Mouse (Mus musculus): ENCODE results near the gene Noc3l. TPM values are rescaled to one million over a fixed set of nuclear protein-coding genes. Genes with fewer than 3 reads are reported as not detected.

The Noc3l gene
- total RNA-seq, 2 experiments from 2014 or later = 13.4 to 14.6 TPM

DNA sequence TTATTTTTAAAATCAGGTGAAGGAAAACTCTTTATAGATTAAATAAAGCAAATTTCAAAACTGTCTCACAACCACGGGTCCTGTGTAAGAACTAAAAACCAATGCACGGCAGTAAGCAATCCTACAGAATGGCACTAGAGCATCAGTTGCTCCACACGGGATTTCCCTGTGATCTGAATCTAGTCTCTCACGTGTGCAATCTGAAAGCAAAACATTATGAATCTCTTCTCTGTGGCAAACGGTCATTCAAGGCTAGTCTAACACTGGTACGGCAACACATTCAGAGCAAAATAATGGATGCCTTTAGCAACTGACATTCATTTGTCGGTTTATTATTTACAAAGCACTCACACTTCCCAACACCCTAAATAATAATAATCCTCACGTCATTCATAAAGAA, 846 bp downstream of the Noc3l start:
- intact Hi-C loops (cut with DNase I) = no loop called here
- no peak for DNase-seq (ENCODE audit: extremely low spot score in 1 of 2, low spot score in 2 of 2)
- TF ChIP-seq CTCF (IDR thresholded peaks at IDR 0.05) = no peak
- no peak overlapping the region for H3K27ac ChIP-seq
- peak overlapping the region; percentile 93 for H3K4me3 ChIP-seq

GRCm38 (mm10) chr19:38798801-38799200, 20.2 kb downstream of the Noc3l start:
- H3K27ac ChIP-seq = no peak overlapping the region
- no peak overlapping the region for H3K4me3 ChIP-seq
- DNase-seq (ENCODE audit: extremely low spot score in 1 of 2, low spot score in 2 of 2) = no peak
- intact Hi-C loops (cut with DNase I) = no loop called here
- TF ChIP-seq CTCF (IDR thresholded peaks at IDR 0.05) = no peak

- no peak for TF ChIP-seq CTCF (IDR thresholded peaks at IDR 0.05)
- no peak overlapping the region for H3K27ac ChIP-seq
- no peak overlapping the region for H3K4me3 ChIP-seq
- peak; percentile 19 to 24 for DNase-seq (ENCODE audit: extremely low spot score in 1 of 2, low spot score in 2 of 2)
- intact Hi-C loops (cut with DNase I) = no loop called here
Measured at GRCm38 (mm10) chr19:38798291-38798690, 20.7 kb downstream of the Noc3l start.

GRCm38 (mm10) chr19:38796546-38796945, 22.5 kb downstream of the Noc3l start:
- Histone ChIP-seq H3K4me3 (no peak overlapping the region), H3K27ac (no peak overlapping the region)
- no peak for DNase-seq (ENCODE audit: extremely low spot score in 1 of 2, low spot score in 2 of 2)
- intact Hi-C loops (cut with DNase I) = no loop called here
- no peak for TF ChIP-seq CTCF (IDR thresholded peaks at IDR 0.05)

GRCm38 (mm10) chr19:38793563-38794045, 25.4 kb downstream of the Noc3l start:
- DNase-seq (ENCODE audit: extremely low spot score in 1 of 2, low spot score in 2 of 2) = no peak
- TF ChIP-seq CTCF (IDR thresholded peaks at IDR 0.05) = no peak
- intact Hi-C loops (cut with DNase I) = no loop called here

GRCm38 (mm10) chr19:38787756-38788155, 31.3 kb downstream of the Noc3l start:
- intact Hi-C loops (cut with DNase I) = no loop called here
- DNase-seq (ENCODE audit: extremely low spot score in 1 of 2, low spot score in 2 of 2) = no peak
- no peak for TF ChIP-seq CTCF (IDR thresholded peaks at IDR 0.05)
- Histone ChIP-seq H3K4me3 (no peak overlapping the region), H3K27ac (no peak overlapping the region)

More at GRCm38 (mm10) chr19:38793563-38794045, 25.4 kb downstream of the Noc3l start:
- H3K27ac ChIP-seq = no peak overlapping the region
- no peak overlapping the region for H3K4me3 ChIP-seq

DNA sequence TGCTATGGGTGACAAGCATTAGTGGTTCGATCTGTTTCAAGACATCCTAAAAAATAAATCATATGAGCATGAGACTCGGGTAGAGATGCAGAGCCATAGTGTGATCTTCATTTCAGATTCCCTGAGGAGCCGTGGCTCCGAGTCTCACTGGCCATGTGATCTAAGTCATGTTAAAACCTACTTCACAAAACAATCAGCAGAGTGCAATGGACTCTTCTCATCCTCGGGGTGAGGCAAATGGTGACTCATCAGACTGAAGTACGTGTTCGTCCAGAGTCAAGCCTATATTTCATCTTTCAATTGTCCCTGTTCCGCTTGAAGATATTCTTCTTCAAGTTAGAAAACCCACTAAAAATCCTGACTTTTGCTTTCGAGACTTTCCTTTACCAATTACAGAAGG, 35.5 kb downstream of the Noc3l start:
- Histone ChIP-seq H3K27ac (no peak overlapping the region), H3K4me3 (no peak overlapping the region)
- DNase-seq (ENCODE audit: extremely low spot score in 1 of 2, low spot score in 2 of 2) = no peak
- no peak for TF ChIP-seq CTCF (IDR thresholded peaks at IDR 0.05)
- intact Hi-C loops (cut with DNase I) = no loop called here

- DNase-seq (ENCODE audit: extremely low spot score in 1 of 2, low spot score in 2 of 2) = peak; percentile 20 to 29
- TF ChIP-seq CTCF (IDR thresholded peaks at IDR 0.05) = no peak
- Histone ChIP-seq H3K27ac (no peak overlapping the region), H3K4me3 (no peak overlapping the region)
- intact Hi-C loops (cut with DNase I) = no loop called here
Measured at GRCm38 (mm10) chr19:38778805-38779204, 40.2 kb downstream of the Noc3l start.

GRCm38 (mm10) chr19:38775548-38775947, 43.5 kb downstream of the Noc3l start:
- TF ChIP-seq CTCF (IDR thresholded peaks at IDR 0.05) = peak; percentile 75
- intact Hi-C loops (cut with DNase I) = loop anchor here (1.0 kb wide), 1 partner anchor 209 kb away; no protein-coding TSS in a partner anchor
- peak; percentile 47 to 57 for DNase-seq (ENCODE audit: extremely low spot score in 1 of 2, low spot score in 2 of 2)
- Histone ChIP-seq H3K27ac (no peak overlapping the region), H3K4me3 (no peak overlapping the region)

DNA sequence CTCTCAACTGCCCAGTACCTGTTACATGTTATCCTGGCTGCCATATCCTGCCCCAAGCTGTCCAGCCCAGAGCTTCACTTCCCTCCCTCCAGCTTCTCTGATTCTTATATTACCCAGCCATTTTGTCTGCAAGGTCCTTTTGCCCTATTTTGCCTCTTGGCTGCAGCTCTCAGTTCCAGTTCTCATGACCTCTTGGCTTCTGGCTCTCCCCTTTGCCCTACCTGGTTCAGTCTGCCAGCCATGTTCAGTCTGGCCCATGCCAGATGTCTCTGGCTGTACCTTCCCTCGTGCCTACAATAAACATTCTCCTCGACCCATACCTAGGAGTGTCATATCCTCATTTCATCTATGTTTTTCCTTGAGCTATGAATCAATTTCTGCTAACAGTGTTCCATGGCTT, 52.7 kb downstream of the Noc3l start:
- intact Hi-C loops (cut with DNase I) = no loop called here

DNA sequence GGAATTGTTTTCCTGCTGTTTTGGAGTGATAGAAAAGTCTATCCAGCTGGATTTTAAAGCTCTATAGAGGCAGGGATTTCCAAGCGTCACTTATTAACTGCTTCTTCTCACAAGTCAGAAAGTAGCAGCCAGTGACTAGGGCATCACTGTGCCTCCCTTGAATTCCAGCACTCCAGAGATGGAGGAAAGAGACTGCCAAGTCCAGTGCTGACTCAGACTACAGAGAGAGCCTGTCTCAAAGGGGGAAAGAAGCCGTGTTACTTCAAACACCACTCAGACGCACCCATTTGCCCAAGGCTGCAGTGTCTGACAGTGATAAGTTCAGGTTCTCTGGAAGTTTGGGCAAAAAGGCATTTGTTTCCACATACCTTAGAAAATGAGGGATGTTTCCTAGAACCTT, 58.6 kb downstream of the Noc3l start:
- no peak for TF ChIP-seq CTCF (IDR thresholded peaks at IDR 0.05)
- Histone ChIP-seq H3K4me3 (no peak overlapping the region), H3K27ac (no peak overlapping the region)
- DNase-seq (ENCODE audit: extremely low spot score in 1 of 2, low spot score in 2 of 2) = no peak
- intact Hi-C loops (cut with DNase I) = no loop called here

More for the DNA sequence above, 52.7 kb downstream of the Noc3l start:
- no peak for DNase-seq (ENCODE audit: extremely low spot score in 1 of 2, low spot score in 2 of 2)
- TF ChIP-seq CTCF (IDR thresholded peaks at IDR 0.05) = no peak
- H3K4me3 ChIP-seq = no peak overlapping the region
- no peak overlapping the region for H3K27ac ChIP-seq

DNA sequence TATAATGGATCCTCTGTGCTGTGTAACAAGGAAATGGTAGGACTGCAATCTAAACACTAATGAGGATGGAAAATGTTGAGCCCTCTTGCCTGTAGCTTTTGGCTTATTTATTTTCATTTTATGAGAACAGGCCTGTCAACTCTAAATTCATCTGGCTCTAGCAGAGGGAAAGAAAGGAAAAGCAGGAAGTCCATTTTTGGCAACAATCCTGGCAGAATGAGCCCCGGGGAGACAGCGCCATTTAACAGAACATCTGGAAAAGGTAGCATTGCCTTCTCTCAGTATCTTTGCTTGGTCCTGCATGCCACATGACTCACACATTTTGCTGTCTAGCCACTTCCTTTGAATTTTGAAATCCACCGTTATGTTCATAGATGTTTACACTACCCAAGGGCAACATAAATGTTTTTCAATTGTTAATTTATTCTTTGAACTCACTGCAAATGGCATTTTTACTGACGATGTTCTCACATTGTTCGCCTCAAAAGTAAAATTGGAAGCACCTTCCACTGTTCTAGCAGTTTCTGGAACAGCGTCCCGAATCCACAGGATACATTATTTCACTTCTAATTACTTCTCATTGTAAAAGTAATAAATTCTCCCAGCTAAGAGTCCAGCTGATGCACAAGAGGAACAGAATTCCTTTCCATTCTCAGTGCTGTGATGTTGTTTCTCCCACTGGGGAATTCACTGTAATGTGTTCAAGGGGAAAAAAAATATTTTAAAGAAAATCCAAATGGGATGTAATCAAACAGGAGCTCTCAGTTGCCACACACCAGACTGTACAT, 60.2 kb downstream of the Noc3l start:
- no peak overlapping the region for H3K4me3 ChIP-seq
- DNase-seq (ENCODE audit: extremely low spot score in 1 of 2, low spot score in 2 of 2) = no peak
- H3K27ac ChIP-seq = no peak overlapping the region
- TF ChIP-seq CTCF (IDR thresholded peaks at IDR 0.05) = no peak
- intact Hi-C loops (cut with DNase I) = no loop called here

- no peak overlapping the region for H3K4me3 ChIP-seq
- no peak for TF ChIP-seq CTCF (IDR thresholded peaks at IDR 0.05)
- H3K27ac ChIP-seq = no peak overlapping the region
- DNase-seq (ENCODE audit: extremely low spot score in 1 of 2, low spot score in 2 of 2) = no peak
- intact Hi-C loops (cut with DNase I) = no loop called here
Measured at GRCm38 (mm10) chr19:38758056-38758455, 61.0 kb downstream of the Noc3l start.

All from left cerebral cortex, adult 2 months (tissue).